Mouse (Mus musculus): Measurements from ENCODE around the gene Ttll1.
"Not testable (repeated sequence)": the region's sequence is repeated elsewhere in the genome, so short reads cannot be mapped to it uniquely, and the experiment has no call there.

Gene Ttll1

GRCm38 (mm10) chr15:83483482-83483881, 27.2 kb downstream of the Ttll1 start:
- CTCF ChIA-PET = interaction anchor here (0.6 kb wide), 2 partner anchors 31 to 90 kb away, joined by 3 to 4 read pairs; no protein-coding TSS in a partner anchor

- CTCF ChIA-PET = interaction anchor here (0.9 kb wide), 1 partner anchor 16 kb away, joined by 3 read pairs; no protein-coding TSS in a partner anchor
Measured at GRCm38 (mm10) chr15:83482645-83483224, 28.0 kb downstream of the Ttll1 start.

- CTCF ChIA-PET = no interaction called here
Measured at GRCm38 (mm10) chr15:83481236-83481780, 29.4 kb downstream of the Ttll1 start.

- CTCF ChIA-PET = no interaction called here
Measured at GRCm38 (mm10) chr15:83479818-83480217, 30.9 kb downstream of the Ttll1 start.

- CTCF ChIA-PET = no interaction called here
Measured at GRCm38 (mm10) chr15:83478096-83478495, 32.6 kb downstream of the Ttll1 start.

- CTCF ChIA-PET = no interaction called here
Measured at GRCm38 (mm10) chr15:83476593-83477273, 34.0 kb downstream of the Ttll1 start.

- CTCF ChIA-PET = interaction anchor here (0.7 kb wide), 1 partner anchor 10 kb away, joined by 4 read pairs; no protein-coding TSS in a partner anchor
Measured at GRCm38 (mm10) chr15:83474466-83474836, 36.2 kb downstream of the Ttll1 start.

- CTCF ChIA-PET = no interaction called here
Measured at GRCm38 (mm10) chr15:83473832-83474465, 36.7 kb downstream of the Ttll1 start.

GRCm38 (mm10) chr15:83473251-83473650, 37.4 kb downstream of the Ttll1 start:
- CTCF ChIA-PET = no interaction called here

GRCm38 (mm10) chr15:83471476-83471875, 39.2 kb downstream of the Ttll1 start:
- CTCF ChIA-PET = no interaction called here

- CTCF ChIA-PET = no interaction called here
Measured at GRCm38 (mm10) chr15:83470443-83470842, 40.2 kb downstream of the Ttll1 start.

GRCm38 (mm10) chr15:83469279-83469821, 41.3 kb downstream of the Ttll1 start:
- CTCF ChIA-PET = interaction anchor here (0.5 kb wide), 1 partner anchor 99 kb away, joined by 3 read pairs; no protein-coding TSS in a partner anchor

GRCm38 (mm10) chr15:83467232-83467966, 43.3 kb downstream of the Ttll1 start:
- CTCF ChIA-PET = no interaction called here

- CTCF ChIA-PET = no interaction called here
Measured at GRCm38 (mm10) chr15:83466331-83466730, 44.4 kb downstream of the Ttll1 start.

GRCm38 (mm10) chr15:83464905-83465650, 45.6 kb downstream of the Ttll1 start:
- CTCF ChIA-PET = interaction anchor here (0.6 kb wide), 1 partner anchor 583 kb away, joined by 3 read pairs; no protein-coding TSS in a partner anchor

GRCm38 (mm10) chr15:83464083-83464904, 46.4 kb downstream of the Ttll1 start, which contains the start of gene Pacsin2:
TSS of gene Pacsin2 (minus strand) at chr15:83464606.
- CTCF ChIA-PET = no interaction called here

- CTCF ChIA-PET = no interaction called here
Measured at GRCm38 (mm10) chr15:83463369-83464082, 47.2 kb downstream of the Ttll1 start.

- CTCF ChIA-PET = not testable (repeated sequence)
Measured at GRCm38 (mm10) chr15:83462349-83462748, 48.3 kb downstream of the Ttll1 start.

- CTCF ChIA-PET = no interaction called here
Measured at GRCm38 (mm10) chr15:83460891-83461290, 49.8 kb downstream of the Ttll1 start.
